Mouse (Mus musculus) left cerebral cortex, adult 11 months (tissue): Measurements from ENCODE around the gene Gm26920.
"Not testable (repeated sequence)": the region's sequence is repeated elsewhere in the genome, so short reads cannot be mapped to it uniquely, and the experiment has no call there.

Experiments
- DNase-seq: peaks from one replicate; pipeline ENCODE4 v3.0.0; 2022; ENCODE audit warnings: low spot score

Gm26920 gene

GRCm38 (mm10) chr7:30090092-30090969 lies at the start of gene Gm26920, which contains the start of gene Zfp566:
Gene Gm26920, minus strand, starts transcription at chr7:30090410.
Gene Zfp566, minus strand, starts transcription at chr7:30090527.
- DNase-seq: peak; percentile 94

DNA sequence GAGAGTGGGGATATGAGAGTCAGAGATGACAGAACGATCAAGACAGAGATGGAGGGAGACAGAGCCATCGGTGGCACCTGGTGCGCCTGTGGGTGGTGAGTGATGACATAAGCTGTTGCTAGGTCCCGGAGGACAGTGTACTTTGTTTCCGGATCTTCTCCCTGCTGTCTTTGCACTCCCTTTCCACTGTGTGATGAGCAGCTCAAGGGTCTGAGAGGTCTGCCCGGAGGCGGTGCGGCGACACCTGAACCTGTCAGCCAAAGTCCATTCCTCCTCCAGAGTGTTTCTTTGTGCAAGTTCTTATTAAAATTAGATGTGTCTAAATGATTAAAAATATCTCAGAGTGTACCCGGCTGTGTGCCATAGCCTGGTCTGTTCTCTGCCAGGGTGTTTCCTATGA lies 46.6 kb upstream of the Gm26920 start:
- DNase-seq: no peak

DNA sequence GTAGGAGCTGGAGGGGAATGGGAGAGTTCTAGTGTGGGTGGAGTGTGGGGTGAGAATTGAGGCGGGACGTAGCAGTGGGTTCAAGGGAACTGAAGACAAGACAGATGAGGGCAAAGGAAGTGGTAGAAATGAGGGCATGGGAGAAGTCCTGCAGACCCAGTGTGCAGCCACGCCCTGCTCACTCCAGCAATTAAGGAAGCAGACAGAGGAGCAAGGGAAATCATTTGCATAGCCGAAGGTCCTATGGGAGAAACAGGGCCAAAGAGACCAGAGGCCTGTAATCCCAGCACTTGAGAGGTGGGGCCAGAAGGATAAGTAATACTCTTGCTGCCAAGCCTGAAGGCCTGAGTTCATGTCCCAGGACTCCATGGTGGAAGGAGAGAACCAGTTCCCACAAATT lies 42.2 kb upstream of the Gm26920 start:
- DNase-seq: no peak

DNA sequence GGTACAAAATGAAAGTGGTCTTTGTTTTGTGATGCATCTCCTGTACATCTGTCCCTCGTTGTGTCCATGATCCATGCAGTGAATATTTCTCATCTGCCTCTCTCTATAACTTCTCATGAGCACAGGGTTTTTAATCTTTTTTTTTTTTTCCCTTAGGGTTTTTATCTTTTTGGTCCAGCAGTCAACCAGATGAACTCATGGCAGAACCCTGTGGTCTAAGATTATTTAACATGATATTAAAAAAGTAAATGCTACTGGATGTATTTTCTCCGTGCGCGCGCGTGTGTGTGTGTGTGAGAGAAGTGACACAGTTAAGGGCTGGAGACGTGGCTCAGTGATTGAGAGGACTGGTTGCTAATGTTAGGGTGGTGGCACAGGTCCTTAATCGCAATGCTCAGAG lies 39.7 kb upstream of the Gm26920 start:
- no peak for DNase-seq

- no peak for DNase-seq
Observed at GRCm38 (mm10) chr7:30122188-30122530, 31.9 kb upstream of the Gm26920 start.

- DNase-seq: peak; percentile 81
Observed at GRCm38 (mm10) chr7:30121308-30122187, 31.3 kb upstream of the Gm26920 start, which contains the start of gene Zfp382. Gene Zfp382, plus strand, starts transcription at chr7:30121942.

DNA sequence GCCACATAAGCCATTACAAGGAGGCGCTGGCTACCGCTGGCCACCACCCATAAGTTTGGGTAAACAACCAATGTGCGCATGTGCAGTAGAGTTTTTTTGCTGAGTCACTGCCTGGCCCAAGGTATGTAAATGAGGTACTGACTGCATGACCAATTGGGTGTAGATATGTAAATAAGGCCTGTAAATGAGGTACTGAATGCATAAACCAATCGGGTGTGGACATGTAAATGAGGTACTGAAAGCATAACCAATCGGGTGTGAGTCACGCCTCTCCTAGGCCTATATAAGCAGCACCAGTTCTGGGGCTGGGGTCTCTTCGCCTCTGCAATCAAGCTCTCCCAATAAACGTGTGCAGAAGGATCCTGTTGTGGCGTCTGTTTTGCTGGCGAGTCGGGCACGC lies 27.7 kb upstream of the Gm26920 start:
- DNase-seq: not testable (repeated sequence)

DNA sequence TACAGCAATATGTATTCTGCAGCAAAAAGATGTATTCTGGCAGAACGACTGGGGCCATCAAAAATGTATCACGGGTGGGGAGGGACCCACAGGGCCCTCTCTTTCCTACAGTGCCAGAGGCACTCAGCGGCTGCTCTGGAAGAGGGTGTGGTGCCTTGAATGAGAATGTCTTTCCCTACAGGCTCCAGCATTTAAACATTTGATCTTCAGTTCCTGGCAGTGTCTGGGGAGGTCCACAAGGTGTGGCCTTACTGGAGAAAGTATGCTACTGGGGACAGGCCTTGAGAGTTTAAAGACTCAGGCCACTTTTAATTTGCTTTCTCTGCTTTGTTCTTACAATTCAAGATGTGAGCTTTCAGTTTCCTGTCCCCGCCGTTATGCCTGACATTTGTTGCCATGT lies 25.9 kb upstream of the Gm26920 start:
- no peak for DNase-seq

- peak; percentile 72 for DNase-seq
Observed at GRCm38 (mm10) chr7:30099297-30099696, 9.1 kb upstream of the Gm26920 start.

- no peak for DNase-seq
Observed at GRCm38 (mm10) chr7:30095551-30096125, 5.4 kb upstream of the Gm26920 start.

- peak; percentile 89 for DNase-seq
Observed at GRCm38 (mm10) chr7:30094646-30095429, 4.6 kb upstream of the Gm26920 start, which contains the start of gene Zfp260. Gene Zfp260, plus strand, starts transcription at chr7:30094777.

- no peak for DNase-seq
Observed at GRCm38 (mm10) chr7:30093918-30094415, 3.8 kb upstream of the Gm26920 start.

GRCm38 (mm10) chr7:30092666-30093065 lies 2.5 kb upstream of the Gm26920 start:
- DNase-seq: no peak

DNA sequence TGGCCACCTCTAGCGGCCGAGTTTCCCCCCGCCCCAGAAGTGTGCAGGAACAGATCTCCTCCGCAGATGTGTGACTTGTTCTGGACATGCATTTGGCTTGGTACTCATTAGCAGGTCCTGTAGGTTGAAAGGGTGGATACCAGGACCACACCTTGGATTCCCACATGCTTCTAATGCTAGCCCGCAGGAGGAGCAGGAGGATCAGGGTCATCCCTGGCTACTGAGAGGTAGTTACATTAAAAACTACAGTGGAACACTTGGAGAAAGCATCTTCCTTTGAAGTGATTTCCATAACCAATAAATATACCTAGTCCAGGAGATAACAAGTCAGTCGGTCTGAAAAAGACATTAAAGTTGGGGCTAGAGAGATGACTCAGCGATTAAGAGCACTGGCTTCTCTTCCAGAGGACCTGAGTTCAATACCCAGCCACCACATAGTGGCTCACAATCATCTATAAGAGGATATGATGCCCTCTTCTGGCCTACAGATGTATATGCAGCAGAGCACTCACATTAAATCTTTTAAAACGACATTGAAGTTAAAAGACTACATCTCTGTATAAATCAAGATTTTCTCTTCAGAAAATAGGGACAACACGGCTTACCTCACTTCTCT lies 868 bp upstream of the Gm26920 start:
- DNase-seq: no peak

- no peak for DNase-seq
Observed at GRCm38 (mm10) chr7:30089405-30089804, 805 bp downstream of the Gm26920 start.

DNA sequence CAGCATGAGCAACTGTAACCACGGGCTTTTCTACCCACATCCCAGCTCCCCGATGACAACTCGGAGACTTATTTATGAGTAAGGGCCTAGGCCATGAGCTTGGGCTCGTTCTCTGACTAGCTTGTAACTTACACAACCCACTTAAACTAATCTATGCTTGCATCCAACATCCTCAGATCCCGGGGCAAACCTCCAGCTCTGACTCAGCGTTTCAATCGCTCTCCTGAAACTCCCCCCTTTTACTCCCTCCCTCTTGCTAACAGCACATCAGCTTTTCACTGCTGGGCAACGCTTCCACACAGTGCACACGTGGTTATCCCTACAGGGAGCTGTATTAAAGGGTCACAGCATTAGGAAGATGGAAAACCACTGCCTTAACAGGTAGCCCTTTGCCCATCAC lies 3.7 kb downstream of the Gm26920 start:
- DNase-seq: no peak

DNA sequence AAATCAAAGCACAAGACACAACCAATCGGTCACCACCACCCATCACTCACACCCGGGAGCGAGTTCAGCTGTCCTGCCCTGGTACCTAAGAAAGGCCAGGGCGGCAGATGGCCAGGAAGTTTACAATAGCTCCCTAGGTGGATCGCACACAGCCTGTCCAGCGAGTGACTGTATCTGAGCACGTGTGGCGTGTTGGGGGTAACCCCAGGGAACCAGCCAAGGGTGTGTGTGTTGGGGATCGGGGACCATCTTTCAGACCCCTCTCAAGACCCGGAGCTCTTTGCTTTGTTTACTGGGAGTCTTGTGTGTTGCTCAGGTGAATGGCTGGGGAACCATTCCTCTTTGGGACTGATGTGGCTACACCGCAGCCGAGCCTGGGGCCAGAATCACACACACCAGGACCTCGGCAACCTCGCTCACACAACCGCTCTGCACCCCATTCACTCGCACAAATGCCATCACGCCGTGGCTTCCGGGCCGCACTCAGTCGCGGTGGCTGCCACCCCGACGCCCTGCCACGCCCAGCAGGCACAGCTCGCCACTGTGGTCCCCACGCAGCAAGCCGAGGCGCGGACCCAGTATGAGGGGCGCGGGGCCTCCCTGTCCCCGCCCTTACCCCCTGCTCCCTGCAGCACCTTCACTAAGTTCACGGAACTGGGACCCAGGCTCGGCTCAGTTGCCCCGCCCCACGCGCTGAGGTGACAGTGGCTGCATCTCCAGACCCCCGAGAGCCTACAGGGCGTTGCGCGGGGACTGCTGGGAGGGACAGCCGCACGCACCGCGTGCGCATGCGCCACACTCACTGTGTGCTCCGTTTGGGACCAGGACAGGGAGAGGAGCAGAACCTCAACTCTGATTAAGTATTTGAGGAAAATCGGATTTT lies 17.8 kb downstream of the Gm26920 start, which contains the start of gene Zfp82:
TSS of gene Zfp82 (minus strand) at position 755 of the 883 bp plus-strand sequence.
- DNase-seq: peak; percentile 74

- DNase-seq: no peak
Observed at GRCm38 (mm10) chr7:30064622-30065021, 25.6 kb downstream of the Gm26920 start.

- no peak for DNase-seq
Observed at GRCm38 (mm10) chr7:30062478-30062877, 27.7 kb downstream of the Gm26920 start.

DNA sequence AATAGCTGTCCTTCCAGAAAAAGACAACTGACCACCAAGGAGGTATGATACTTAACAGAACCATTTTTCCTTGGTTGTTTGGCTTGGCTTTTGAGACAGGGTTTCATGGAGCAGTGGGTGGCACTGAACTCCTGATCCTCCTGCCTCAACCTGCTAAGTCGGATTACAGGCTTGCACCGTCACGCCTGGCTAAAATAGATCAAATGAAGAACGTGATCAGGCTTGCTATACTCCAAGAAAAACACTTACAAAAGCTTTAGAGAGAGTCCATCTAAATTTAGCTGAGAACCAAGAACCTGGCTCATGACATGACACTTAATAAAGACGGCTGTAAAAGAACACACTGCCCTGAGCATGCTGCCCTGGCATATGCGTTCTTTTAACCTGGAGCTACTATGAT lies 29.9 kb downstream of the Gm26920 start:
- no peak for DNase-seq
